Mouse (Mus musculus) gastrocnemius, adult 8-10 months (tissue): ENCODE results near the gene Telo2. TPM values are rescaled to one million over a fixed set of nuclear protein-coding genes. Genes with fewer than 3 reads are reported as not detected.
A peak's percentile ranks its signal among the peaks of the same experiment; 100 is the strongest.
"Not testable (repeated sequence)": the region's sequence is repeated elsewhere in the genome, so short reads cannot be mapped to it uniquely, and the experiment has no call there.

Experiments
- DNase-seq, 2 experiments: peaks; one replicate each; pipeline ENCODE4 v3.0.0; 2022; ENCODE audit warnings: low spot score in 2 of 2
- total RNA-seq, 4 experiments: library from RNA; stranded (reverse); gene quantifications; 2 replicates each; pipeline ENCODE4 v1.2.4; 2022

The Telo2 gene
- 1 to 10 TPM; 4.2 to 8.6 (median 6.0) TPM for total RNA-seq

- DNase-seq: peak; percentile 87 to 90
These were observed at the start of gene Telo2 for GRCm38 (mm10) chr17:25115664-25116432. Gene Telo2 (minus strand): TSS chr17:25115967.

- no peak for DNase-seq
These were observed 49.0 kb upstream of the Telo2 start for GRCm38 (mm10) chr17:25164770-25165169.

- no peak for DNase-seq
These were observed 47.6 kb upstream of the Telo2 start for GRCm38 (mm10) chr17:25163387-25163786.

GRCm38 (mm10) chr17:25162161-25162560, 46.4 kb upstream of the Telo2 start, which contains the start of gene Ccdc154:
Gene Ccdc154 (plus strand): TSS chr17:25162461.
- no peak for DNase-seq

GRCm38 (mm10) chr17:25139960-25140359, 24.2 kb upstream of the Telo2 start:
- no peak for DNase-seq

- no peak for DNase-seq
These were observed 23.0 kb upstream of the Telo2 start for GRCm38 (mm10) chr17:25138803-25139202.

- no peak for DNase-seq
These were observed 19.9 kb upstream of the Telo2 start for GRCm38 (mm10) chr17:25135622-25136021.

GRCm38 (mm10) chr17:25133275-25133698, 17.5 kb upstream of the Telo2 start, which contains the start of gene Clcn7:
Gene Clcn7 (plus strand): TSS chr17:25133391.
- peak; percentile 87 to 91 for DNase-seq

GRCm38 (mm10) chr17:25130060-25130459, 14.3 kb upstream of the Telo2 start:
- no peak for DNase-seq

- no peak for DNase-seq
These were observed 11.9 kb upstream of the Telo2 start for GRCm38 (mm10) chr17:25127681-25128080.

- DNase-seq: no peak
These were observed 11.3 kb upstream of the Telo2 start for GRCm38 (mm10) chr17:25127079-25127478.

GRCm38 (mm10) chr17:25125442-25126060, 9.8 kb upstream of the Telo2 start:
- DNase-seq: not testable (repeated sequence)

GRCm38 (mm10) chr17:25123979-25124378, 8.2 kb upstream of the Telo2 start:
- DNase-seq: no peak

GRCm38 (mm10) chr17:25120406-25120805, 4.6 kb upstream of the Telo2 start, which contains the start of gene Ptx4:
Gene Ptx4 (plus strand): TSS chr17:25120760.
- no peak for DNase-seq

- no peak for DNase-seq
These were observed 1.5 kb upstream of the Telo2 start for GRCm38 (mm10) chr17:25117263-25117662.

GRCm38 (mm10) chr17:25114908-25115645, 690 bp downstream of the Telo2 start:
- DNase-seq: peak in 1 of 2 experiments; percentile 8

- DNase-seq: no peak
These were observed 3.4 kb downstream of the Telo2 start for GRCm38 (mm10) chr17:25112423-25112810.

GRCm38 (mm10) chr17:25111739-25112422, 3.9 kb downstream of the Telo2 start:
- DNase-seq: peak; percentile 40 to 63

- no peak for DNase-seq
These were observed 4.5 kb downstream of the Telo2 start for GRCm38 (mm10) chr17:25111220-25111619.

GRCm38 (mm10) chr17:25110590-25110989, 5.2 kb downstream of the Telo2 start:
- DNase-seq: no peak

GRCm38 (mm10) chr17:25109578-25109977, 6.2 kb downstream of the Telo2 start:
- no peak for DNase-seq
